Mouse (Mus musculus): ENCODE measurements at regions not wholly inside any gene's neighbourhood (a gene's known extent, or its start where the extent isn't known, plus 50 kb on each side); places are given as distances from the start of the nearest gene placed in this dataset.

- no peaks in the 10 kb centered on the region for H3K27me3 ChIP-seq (ENCODE audit: control insufficient read depth, insufficient read depth, low read length)
- no peak overlapping the region for H3K9ac ChIP-seq (replicated peaks)
- no peak for DNase-seq (ENCODE audit: low read depth in 3 of 3, low spot score in 3 of 3)
- no peak overlapping the region for H3K4me2 ChIP-seq (ENCODE audit: low read depth)
- no peak for ATAC-seq (ENCODE audit: insufficient read depth)
- no peak overlapping the region for H3K4me3 ChIP-seq (ENCODE audit: insufficient read depth in 1 of 2, low read depth in 2 of 2, low read length in 2 of 2)
- no peak for TF ChIP-seq CTCF (IDR thresholded peaks at IDR 0.05; ENCODE audit: low read depth)
- no peak for TF ChIP-seq EP300 (IDR thresholded peaks at IDR 0.05; ENCODE audit: low read depth)
- no peak overlapping the region for H3K27ac ChIP-seq
- WGBS (ENCODE audit: insufficient replicate concordance): 51% methylated on average over 4 of the region's 4 CpGs
- H3K36me3 ChIP-seq (replicated peaks; ENCODE audit: control insufficient read depth, insufficient read depth, low read depth): no peaks in the 10 kb centered on the region
- H3K4me1 ChIP-seq (replicated peaks; ENCODE audit: control insufficient read depth in 2 of 2, insufficient read depth in 2 of 2, low read length in 1 of 2): no peaks in the 10 kb centered on the region
- no peaks in the 10 kb centered on the region for H3K9me3 ChIP-seq (ENCODE audit: control insufficient read depth, low read length)
Measured at GRCm38 (mm10) chr8:42157006-42157405, 740.1 kb upstream of the Frg1 start.

GRCm38 (mm10) chr8:42156588-42156987 lies 739.7 kb upstream of the Frg1 start:
- H3K4me2 ChIP-seq (ENCODE audit: low read depth): no peak overlapping the region
- DNase-seq (ENCODE audit: low read depth in 3 of 3, low spot score in 3 of 3): no peak
- ATAC-seq (ENCODE audit: insufficient read depth): no peak

GRCm38 (mm10) chr8:42144685-42145084 lies 727.8 kb upstream of the Frg1 start:
- no peak for TF ChIP-seq EP300 (IDR thresholded peaks at IDR 0.05; ENCODE audit: low read depth)
- no peak for TF ChIP-seq CTCF (IDR thresholded peaks at IDR 0.05; ENCODE audit: low read depth)
- WGBS (ENCODE audit: insufficient replicate concordance): 68% methylated on average over 5 of the region's 5 CpGs
- H3K9ac ChIP-seq (replicated peaks): no peak overlapping the region
- no peaks in the 10 kb centered on the region for H3K4me1 ChIP-seq (replicated peaks; ENCODE audit: control insufficient read depth in 2 of 2, insufficient read depth in 2 of 2, low read length in 1 of 2)
- no peak overlapping the region for H3K27ac ChIP-seq
- no peak overlapping the region for H3K4me3 ChIP-seq (ENCODE audit: insufficient read depth in 1 of 2, low read depth in 2 of 2, low read length in 2 of 2)
- no peaks in the 10 kb centered on the region for H3K9me3 ChIP-seq (ENCODE audit: control insufficient read depth, low read length)
- H3K36me3 ChIP-seq (replicated peaks; ENCODE audit: control insufficient read depth, insufficient read depth, low read depth): no peaks in the 10 kb centered on the region
- ATAC-seq (ENCODE audit: insufficient read depth): no peak
- DNase-seq (ENCODE audit: low read depth in 3 of 3, low spot score in 3 of 3): no peak
- H3K27me3 ChIP-seq (ENCODE audit: control insufficient read depth, insufficient read depth, low read length): no peaks in the 10 kb centered on the region
- H3K4me2 ChIP-seq (ENCODE audit: low read depth): no peak overlapping the region

More at GRCm38 (mm10) chr8:42156588-42156987, 739.7 kb upstream of the Frg1 start:
- no peaks in the 10 kb centered on the region for H3K4me1 ChIP-seq (replicated peaks; ENCODE audit: control insufficient read depth in 2 of 2, insufficient read depth in 2 of 2, low read length in 1 of 2)
- H3K27ac ChIP-seq: no peak overlapping the region
- no peak for TF ChIP-seq CTCF (IDR thresholded peaks at IDR 0.05; ENCODE audit: low read depth)
- TF ChIP-seq EP300 (IDR thresholded peaks at IDR 0.05; ENCODE audit: low read depth): no peak
- 21% methylated on average over 1 of the region's 1 CpGs for WGBS (ENCODE audit: insufficient replicate concordance)
- no peaks in the 10 kb centered on the region for H3K36me3 ChIP-seq (replicated peaks; ENCODE audit: control insufficient read depth, insufficient read depth, low read depth)
- no peaks in the 10 kb centered on the region for H3K27me3 ChIP-seq (ENCODE audit: control insufficient read depth, insufficient read depth, low read length)
- no peaks in the 10 kb centered on the region for H3K9me3 ChIP-seq (ENCODE audit: control insufficient read depth, low read length)
- no peak overlapping the region for H3K9ac ChIP-seq (replicated peaks)
- H3K4me3 ChIP-seq (ENCODE audit: insufficient read depth in 1 of 2, low read depth in 2 of 2, low read length in 2 of 2): no peak overlapping the region

- no peak for ATAC-seq (ENCODE audit: insufficient read depth)
- no peaks in the 10 kb centered on the region for H3K36me3 ChIP-seq (replicated peaks; ENCODE audit: control insufficient read depth, insufficient read depth, low read depth)
- 17% methylated on average over 8 of the region's 8 CpGs for WGBS (ENCODE audit: insufficient replicate concordance)
Measured at GRCm38 (mm10) chr8:42144220-42144619, 727.3 kb upstream of the Frg1 start.

GRCm38 (mm10) chr8:42107582-42107981 lies 690.7 kb upstream of the Frg1 start:
- Histone ChIP-seq H3K4me3 (ENCODE audit: insufficient read depth in 1 of 2, low read depth in 2 of 2, low read length in 2 of 2) (no peak overlapping the region), H3K36me3 (replicated peaks; ENCODE audit: control insufficient read depth, insufficient read depth, low read depth) (no peaks in the 10 kb centered on the region), H3K27me3 (ENCODE audit: control insufficient read depth, insufficient read depth, low read length) (no peaks in the 10 kb centered on the region), H3K4me1 (replicated peaks; ENCODE audit: control insufficient read depth in 2 of 2, insufficient read depth in 2 of 2, low read length in 1 of 2) (no peaks in the 10 kb centered on the region), H3K9ac (replicated peaks) (no peak overlapping the region), H3K27ac (no peak overlapping the region), H3K9me3 (ENCODE audit: control insufficient read depth, low read length) (no peaks in the 10 kb centered on the region), H3K4me2 (ENCODE audit: low read depth) (no peak overlapping the region)
- TF ChIP-seq CTCF (IDR thresholded peaks at IDR 0.05; ENCODE audit: low read depth): no peak
- TF ChIP-seq EP300 (IDR thresholded peaks at IDR 0.05; ENCODE audit: low read depth): no peak
- ATAC-seq (ENCODE audit: insufficient read depth): no peak
- 54% methylated on average over 2 of the region's 2 CpGs for WGBS (ENCODE audit: insufficient replicate concordance)
- DNase-seq (ENCODE audit: low read depth in 3 of 3, low spot score in 3 of 3): no peak

More at GRCm38 (mm10) chr8:42144220-42144619, 727.3 kb upstream of the Frg1 start:
- no peak overlapping the region for H3K9ac ChIP-seq (replicated peaks)
- H3K27ac ChIP-seq: no peak overlapping the region
- H3K9me3 ChIP-seq (ENCODE audit: control insufficient read depth, low read length): no peaks in the 10 kb centered on the region
- H3K27me3 ChIP-seq (ENCODE audit: control insufficient read depth, insufficient read depth, low read length): no peaks in the 10 kb centered on the region
- H3K4me3 ChIP-seq (ENCODE audit: insufficient read depth in 1 of 2, low read depth in 2 of 2, low read length in 2 of 2): no peak overlapping the region
- no peak for TF ChIP-seq CTCF (IDR thresholded peaks at IDR 0.05; ENCODE audit: low read depth)
- TF ChIP-seq EP300 (IDR thresholded peaks at IDR 0.05; ENCODE audit: low read depth): no peak
- no peaks in the 10 kb centered on the region for H3K4me1 ChIP-seq (replicated peaks; ENCODE audit: control insufficient read depth in 2 of 2, insufficient read depth in 2 of 2, low read length in 1 of 2)
- H3K4me2 ChIP-seq (ENCODE audit: low read depth): no peak overlapping the region
- DNase-seq (ENCODE audit: low read depth in 3 of 3, low spot score in 3 of 3): no peak

All from liver, embryonic 14.5 days (tissue).